Mouse (Mus musculus): ENCODE results near the gene Pla2g4a. TPM values are rescaled to one million over a fixed set of nuclear protein-coding genes. Genes with fewer than 3 reads are reported as not detected.

The Pla2g4a gene
- total and polyA plus RNA-seq, 2 experiments from 2014 or later = 2.4 to 2.8 TPM

- Histone ChIP-seq H3K4me1 (ENCODE audit: control insufficient read depth, insufficient read depth) (0 out of 2 replicates have a peak, but pooled peaks cover 4% of the 10 kb centered on the region), H3K9me3 (replicated peaks; ENCODE audit: control insufficient read depth, low read length) (no peaks in the 10 kb centered on the region), H3K9ac (replicated peaks; ENCODE audit: low read depth, low read length) (no peak overlapping the region), H3K36me3 (replicated peaks; ENCODE audit: control insufficient read depth, insufficient read depth, low read length) (no peaks in the 10 kb centered on the region), H3K4me3 (ENCODE audit: low read depth, low read length) (no peak overlapping the region), H3K27ac (ENCODE audit: low read depth) (peak overlapping the region; percentile 17; the same call in 1 of the 2 replicates), H3K27me3 (ENCODE audit: control insufficient read depth, insufficient read depth, low read length) (no peaks in the 10 kb centered on the region), H3K4me2 (ENCODE audit: low read depth, low read length) (peak overlapping the region; percentile 15; the same call in 1 of the 2 replicates)
- no peak for TF ChIP-seq EP300 (IDR thresholded peaks at IDR 0.05; ENCODE audit: low read depth)
- no peak for TF ChIP-seq CTCF (IDR thresholded peaks at IDR 0.05; ENCODE audit: low read depth)
- ATAC-seq (ENCODE audit: insufficient read depth, low read depth) = peak; percentile 24; the same call in 1 of the 2 replicates
- WGBS = 44% methylated on average over 6 of the region's 6 CpGs
- no peak for DNase-seq (ENCODE audit: low spot score)
These were observed 98.3 kb downstream of the Pla2g4a start for GRCm38 (mm10) chr1:149862801-149863200.

DNA sequence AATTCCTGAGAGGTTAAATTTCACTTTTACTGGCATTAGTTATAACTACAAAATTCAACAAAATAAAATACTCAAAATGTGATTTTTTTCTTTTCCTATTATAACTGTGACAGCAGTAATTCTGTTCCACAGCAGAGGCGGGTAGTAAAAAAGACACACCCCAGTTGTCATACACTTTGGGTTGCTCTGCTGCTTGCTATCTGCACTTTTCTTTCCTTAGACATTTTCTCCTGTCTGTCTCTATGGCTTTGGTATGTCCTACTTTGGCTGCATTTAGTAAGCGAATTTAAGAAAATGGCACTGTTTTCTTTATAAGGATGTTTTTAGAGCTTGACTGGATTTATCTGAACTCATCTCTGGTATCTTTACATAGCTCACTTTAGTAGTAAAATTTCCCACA lies 98.9 kb downstream of the Pla2g4a start:
- no peak for ATAC-seq (ENCODE audit: insufficient read depth, low read depth)
- H3K27me3 ChIP-seq (ENCODE audit: control insufficient read depth, insufficient read depth, low read length) = no peaks in the 10 kb centered on the region
- H3K4me1 ChIP-seq (ENCODE audit: control insufficient read depth, insufficient read depth) = 0 out of 2 replicates have a peak, but pooled peaks cover 4% of the 10 kb centered on the region
- H3K36me3 ChIP-seq (replicated peaks; ENCODE audit: control insufficient read depth, insufficient read depth, low read length) = no peaks in the 10 kb centered on the region
- H3K27ac ChIP-seq (ENCODE audit: low read depth) = no peak overlapping the region
- 68% methylated on average over 2 of the region's 2 CpGs for WGBS
- H3K9ac ChIP-seq (replicated peaks; ENCODE audit: low read depth, low read length) = no peak overlapping the region
- H3K4me3 ChIP-seq (ENCODE audit: low read depth, low read length) = no peak overlapping the region
- no peak overlapping the region for H3K4me2 ChIP-seq (ENCODE audit: low read depth, low read length)
- TF ChIP-seq EP300 (IDR thresholded peaks at IDR 0.05; ENCODE audit: low read depth) = no peak
- TF ChIP-seq CTCF (IDR thresholded peaks at IDR 0.05; ENCODE audit: low read depth) = no peak
- H3K9me3 ChIP-seq (replicated peaks; ENCODE audit: control insufficient read depth, low read length) = no peaks in the 10 kb centered on the region
- no peak for DNase-seq (ENCODE audit: low spot score)

GRCm38 (mm10) chr1:149861543-149861942 lies 99.5 kb downstream of the Pla2g4a start:
- H3K9me3 ChIP-seq (replicated peaks; ENCODE audit: control insufficient read depth, low read length) = no peaks in the 10 kb centered on the region
- no peak overlapping the region for H3K4me2 ChIP-seq (ENCODE audit: low read depth, low read length)
- 0 out of 2 replicates have a peak, but pooled peaks cover 4% of the 10 kb centered on the region for H3K4me1 ChIP-seq (ENCODE audit: control insufficient read depth, insufficient read depth)
- H3K9ac ChIP-seq (replicated peaks; ENCODE audit: low read depth, low read length) = no peak overlapping the region
- no peak for DNase-seq (ENCODE audit: low spot score)
- no peaks in the 10 kb centered on the region for H3K27me3 ChIP-seq (ENCODE audit: control insufficient read depth, insufficient read depth, low read length)
- no peak overlapping the region for H3K27ac ChIP-seq (ENCODE audit: low read depth)
- ATAC-seq (ENCODE audit: insufficient read depth, low read depth) = no peak
- TF ChIP-seq EP300 (IDR thresholded peaks at IDR 0.05; ENCODE audit: low read depth) (no peak), CTCF (IDR thresholded peaks at IDR 0.05; ENCODE audit: low read depth) (no peak)
- 76% methylated on average over 2 of the region's 2 CpGs for WGBS
- H3K4me3 ChIP-seq (ENCODE audit: low read depth, low read length) = no peak overlapping the region
- no peaks in the 10 kb centered on the region for H3K36me3 ChIP-seq (replicated peaks; ENCODE audit: control insufficient read depth, insufficient read depth, low read length)

GRCm38 (mm10) chr1:149858734-149859133 lies 102.4 kb downstream of the Pla2g4a start:
- no peak for TF ChIP-seq CTCF (IDR thresholded peaks at IDR 0.05; ENCODE audit: low read depth)
- TF ChIP-seq EP300 (IDR thresholded peaks at IDR 0.05; ENCODE audit: low read depth) = no peak
- ATAC-seq (ENCODE audit: insufficient read depth, low read depth) = no peak
- H3K9me3 ChIP-seq (replicated peaks; ENCODE audit: control insufficient read depth, low read length) = no peaks in the 10 kb centered on the region
- H3K4me1 ChIP-seq (ENCODE audit: control insufficient read depth, insufficient read depth) = 0 out of 2 replicates have a peak, but pooled peaks cover 4% of the 10 kb centered on the region
- no peak overlapping the region for H3K4me3 ChIP-seq (ENCODE audit: low read depth, low read length)
- 76% methylated on average over 5 of the region's 5 CpGs for WGBS
- H3K27me3 ChIP-seq (ENCODE audit: control insufficient read depth, insufficient read depth, low read length) = no peaks in the 10 kb centered on the region
- no peak overlapping the region for H3K9ac ChIP-seq (replicated peaks; ENCODE audit: low read depth, low read length)
- no peak overlapping the region for H3K4me2 ChIP-seq (ENCODE audit: low read depth, low read length)
- H3K27ac ChIP-seq (ENCODE audit: low read depth) = no peak overlapping the region
- DNase-seq (ENCODE audit: low spot score) = no peak
- no peaks in the 10 kb centered on the region for H3K36me3 ChIP-seq (replicated peaks; ENCODE audit: control insufficient read depth, insufficient read depth, low read length)

- H3K9me3 ChIP-seq (replicated peaks; ENCODE audit: control insufficient read depth, low read length) = no peaks in the 10 kb centered on the region
- H3K27ac ChIP-seq (ENCODE audit: low read depth) = no peak overlapping the region
- H3K27me3 ChIP-seq (ENCODE audit: control insufficient read depth, insufficient read depth, low read length) = no peaks in the 10 kb centered on the region
- no peak overlapping the region for H3K9ac ChIP-seq (replicated peaks; ENCODE audit: low read depth, low read length)
- ATAC-seq (ENCODE audit: insufficient read depth, low read depth) (peak; percentile 39; the same call in 1 of the 2 replicates), DNase-seq (ENCODE audit: low spot score) (peak; percentile 53)
- H3K4me1 ChIP-seq (ENCODE audit: control insufficient read depth, insufficient read depth) = no peaks in the 10 kb centered on the region
- no peak for TF ChIP-seq EP300 (IDR thresholded peaks at IDR 0.05; ENCODE audit: low read depth)
- TF ChIP-seq CTCF (IDR thresholded peaks at IDR 0.05; ENCODE audit: low read depth) = peak; percentile 67
- WGBS = 17% methylated on average over 9 of the region's 9 CpGs
- H3K36me3 ChIP-seq (replicated peaks; ENCODE audit: control insufficient read depth, insufficient read depth, low read length) = no peaks in the 10 kb centered on the region
- no peak overlapping the region for H3K4me3 ChIP-seq (ENCODE audit: low read depth, low read length)
- H3K4me2 ChIP-seq (ENCODE audit: low read depth, low read length) = no peak overlapping the region
These were observed 104.4 kb downstream of the Pla2g4a start for GRCm38 (mm10) chr1:149856720-149857119.

GRCm38 (mm10) chr1:149855581-149855980 lies 105.5 kb downstream of the Pla2g4a start:
- WGBS = 74% methylated on average over 4 of the region's 4 CpGs
- Histone ChIP-seq H3K27me3 (ENCODE audit: control insufficient read depth, insufficient read depth, low read length) (no peaks in the 10 kb centered on the region), H3K4me3 (ENCODE audit: low read depth, low read length) (no peak overlapping the region), H3K4me1 (ENCODE audit: control insufficient read depth, insufficient read depth) (no peaks in the 10 kb centered on the region), H3K9ac (replicated peaks; ENCODE audit: low read depth, low read length) (no peak overlapping the region), H3K4me2 (ENCODE audit: low read depth, low read length) (no peak overlapping the region), H3K9me3 (replicated peaks; ENCODE audit: control insufficient read depth, low read length) (no peaks in the 10 kb centered on the region), H3K36me3 (replicated peaks; ENCODE audit: control insufficient read depth, insufficient read depth, low read length) (no peaks in the 10 kb centered on the region), H3K27ac (ENCODE audit: low read depth) (no peak overlapping the region)
- no peak for TF ChIP-seq EP300 (IDR thresholded peaks at IDR 0.05; ENCODE audit: low read depth)
- TF ChIP-seq CTCF (IDR thresholded peaks at IDR 0.05; ENCODE audit: low read depth) = no peak
- no peak for DNase-seq (ENCODE audit: low spot score)
- ATAC-seq (ENCODE audit: insufficient read depth, low read depth) = no peak
